Mouse (Mus musculus): ENCODE measurements around the gene Tarbp1.

DNA sequence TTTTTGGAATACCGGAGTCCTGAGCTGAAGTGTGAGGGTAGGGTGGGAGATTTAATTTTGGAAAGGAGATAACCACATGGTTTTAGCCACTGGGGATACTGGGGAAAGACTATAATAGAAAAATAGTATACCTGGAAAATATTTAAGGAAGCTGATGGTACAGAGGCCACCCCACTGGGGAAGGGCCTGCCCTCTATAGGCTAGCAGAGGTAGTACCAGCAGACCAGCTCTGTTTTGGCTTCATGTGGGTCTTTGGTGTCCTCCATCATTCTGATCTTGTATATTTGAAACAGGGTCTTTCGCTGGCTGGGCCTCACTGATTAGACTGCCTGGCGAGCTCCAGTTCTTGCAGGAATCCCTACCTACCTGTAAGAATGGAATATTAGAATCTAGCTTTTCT lies 76.5 kb downstream of the Tarbp1 start:
- TF ChIP-seq CTCF (IDR thresholded peaks at IDR 0.05; ENCODE audit: control insufficient read depth, insufficient read depth, insufficient replicate concordance, low read depth, low read length) (peak; percentile 28; the same call in 1 of the 2 replicates), POLR2A (IDR thresholded peaks at IDR 0.05; ENCODE audit: control insufficient read depth, low read depth, low read length) (no peak)
